Mouse (Mus musculus) embryonic fibroblast, embryonic 13.5 days (primary cell): ENCODE results near the gene Tmbim7.

Source experiments
- CTCF ChIP-seq: IDR thresholded peaks from 2 replicates; pipeline ENCODE4 v1.5.1; 2011; ENCODE audit warnings: mild to moderate bottlenecking, control low read depth, low read length, moderate library complexity, borderline replicate concordance; ENCODE audit not compliant: insufficient read depth
- POLR2A ChIP-seq: IDR thresholded peaks from 2 replicates; pipeline ENCODE4 v1.6.1; 2011; ENCODE audit warnings: low read depth, mild to moderate bottlenecking, control low read depth, low read length, moderate library complexity

DNA sequence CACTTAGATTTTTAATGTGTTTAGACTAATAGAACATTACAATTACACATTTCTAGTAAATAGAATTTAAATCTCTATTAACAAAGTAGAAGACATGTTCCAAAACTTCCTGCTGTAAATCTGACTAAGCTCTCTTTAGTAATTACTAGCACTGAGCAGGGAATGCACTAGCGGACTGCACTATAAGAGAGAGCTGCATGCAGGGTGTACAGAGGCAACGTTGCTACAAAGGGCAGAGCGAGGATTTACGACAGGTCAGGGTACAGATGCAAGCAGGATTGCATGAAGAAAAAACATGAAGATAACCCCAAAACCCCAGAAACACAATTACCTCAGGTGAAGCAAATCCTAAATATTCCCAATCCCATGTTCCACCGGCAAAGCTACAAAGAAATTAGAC, 49.0 kb downstream of the Tmbim7 start:
- TF ChIP-seq CTCF (no peak), POLR2A (no peak)
